Mouse (Mus musculus) embryo, embryonic 11.5 days (tissue): ENCODE measurements around the gene Hist1h3h.
A peak's percentile ranks its signal among the peaks of the same experiment; 100 is the strongest.
"Not testable (repeated sequence)": the region's sequence is repeated elsewhere in the genome, so short reads cannot be mapped to it uniquely, and the experiment has no call there.

ENCODE experiments used
- DNase-seq: peaks from one replicate; pipeline ENCODE4 v3.0.0-alpha.2; 2012; ENCODE audit warnings: low read depth, low spot score

The Hist1h3h gene

DNA sequence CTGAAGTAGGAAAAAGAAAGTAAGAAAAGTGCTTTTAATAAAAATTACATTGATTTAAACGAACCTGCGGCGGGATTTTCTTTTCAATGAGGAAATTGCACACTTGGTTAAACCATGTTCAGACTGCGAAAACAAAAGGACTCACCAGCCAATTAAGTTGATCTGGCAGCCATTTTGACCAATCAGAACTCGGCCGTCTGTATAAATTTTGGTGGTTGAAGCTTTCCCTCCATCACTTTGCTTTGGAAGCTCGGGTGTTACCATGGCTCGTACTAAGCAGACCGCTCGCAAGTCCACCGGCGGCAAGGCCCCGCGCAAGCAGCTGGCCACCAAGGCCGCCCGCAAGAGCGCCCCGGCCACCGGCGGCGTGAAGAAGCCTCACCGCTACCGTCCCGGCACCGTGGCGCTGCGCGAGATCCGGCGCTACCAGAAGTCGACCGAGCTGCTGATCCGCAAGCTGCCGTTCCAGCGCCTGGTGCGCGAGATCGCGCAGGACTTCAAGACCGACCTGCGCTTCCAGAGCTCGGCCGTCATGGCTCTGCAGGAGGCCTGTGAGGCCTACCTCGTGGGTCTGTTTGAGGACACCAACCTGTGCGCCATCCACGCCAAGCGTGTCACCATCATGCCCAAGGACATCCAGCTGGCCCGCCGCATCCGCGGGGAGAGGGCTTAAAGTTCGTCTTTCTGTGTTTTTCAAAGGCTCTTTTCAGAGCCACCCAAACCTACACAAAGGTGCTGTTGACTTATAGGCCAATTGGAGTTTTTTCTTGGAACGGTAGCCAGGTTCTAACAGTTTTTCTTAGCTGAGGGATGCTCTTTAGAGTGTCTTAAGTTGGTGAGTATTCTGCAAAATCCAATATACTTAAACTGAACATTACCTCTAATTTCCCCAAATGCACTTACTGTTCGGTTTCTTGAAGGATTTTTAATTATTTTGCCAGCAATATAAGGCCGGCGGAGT, at the start of gene Hist1h3h:
Gene Hist1h3h (plus strand): TSS at position 263 of the 961 bp plus-strand sequence.
- peak; percentile 84 for DNase-seq

DNA sequence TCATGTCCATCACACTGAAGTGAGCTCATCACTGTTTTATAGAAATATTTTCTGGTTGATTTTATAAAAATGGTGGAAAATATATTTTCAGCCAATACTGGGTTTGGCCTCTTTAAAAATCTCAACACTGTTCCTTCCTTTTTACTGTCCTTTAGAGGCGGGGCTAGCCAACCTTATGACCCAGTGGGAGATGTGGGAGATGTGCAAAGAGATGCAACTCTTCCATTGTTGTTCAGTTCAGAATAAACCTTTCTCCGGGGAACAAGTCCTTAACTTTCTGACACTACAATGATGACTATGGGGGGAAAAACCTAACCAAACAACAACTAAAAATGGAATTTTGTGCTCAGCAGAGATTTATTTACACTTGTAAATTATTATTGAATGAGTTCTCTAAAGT, 40.2 kb upstream of the Hist1h3h start, which contains the start of gene Olfr1360:
Gene Olfr1360 (minus strand): TSS at position 101 of the 400 bp plus-strand sequence.
- DNase-seq, result no peak

DNA sequence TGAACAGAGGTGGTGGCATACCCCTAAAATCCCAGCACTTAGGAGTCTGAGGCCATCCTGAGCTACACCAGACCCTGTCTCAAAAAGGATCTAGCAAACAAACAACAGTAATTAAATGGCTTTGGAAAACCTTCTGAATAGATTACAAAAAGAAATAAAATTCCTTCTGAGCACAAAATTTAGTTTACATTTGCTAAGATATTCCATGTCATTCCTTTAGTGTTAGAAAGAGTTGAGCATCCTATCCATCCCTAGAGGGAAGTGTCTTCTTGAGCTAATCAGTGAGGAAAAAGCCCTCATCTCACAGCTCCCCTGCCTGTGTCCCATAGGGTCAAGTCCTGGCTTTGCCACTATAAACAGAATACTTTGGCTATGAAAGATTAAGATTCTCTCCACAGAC, 19.6 kb upstream of the Hist1h3h start, which contains the start of gene Olfr1359:
Gene Olfr1359 (plus strand): TSS at position 301 of the 400 bp plus-strand sequence.
- no peak for DNase-seq

DNA sequence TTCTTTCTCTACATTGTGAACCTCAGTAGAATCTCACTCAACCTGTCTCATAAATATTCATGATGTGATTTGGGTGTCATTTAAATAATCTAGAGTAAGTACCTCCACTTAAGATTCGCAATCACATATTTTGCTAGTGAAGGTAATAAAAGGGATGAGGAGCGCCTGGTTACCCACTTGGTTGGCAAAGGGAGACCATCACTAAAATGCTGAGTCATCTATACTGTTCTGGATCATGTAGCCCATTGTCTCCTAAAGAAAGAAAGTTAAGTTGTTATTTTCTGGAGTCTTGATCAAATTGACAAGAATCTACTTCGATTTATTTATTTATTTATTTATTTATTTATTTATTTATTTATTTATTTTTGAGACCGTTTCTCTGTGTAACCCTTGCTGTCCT, 10.8 kb upstream of the Hist1h3h start:
- no peak for DNase-seq

DNA sequence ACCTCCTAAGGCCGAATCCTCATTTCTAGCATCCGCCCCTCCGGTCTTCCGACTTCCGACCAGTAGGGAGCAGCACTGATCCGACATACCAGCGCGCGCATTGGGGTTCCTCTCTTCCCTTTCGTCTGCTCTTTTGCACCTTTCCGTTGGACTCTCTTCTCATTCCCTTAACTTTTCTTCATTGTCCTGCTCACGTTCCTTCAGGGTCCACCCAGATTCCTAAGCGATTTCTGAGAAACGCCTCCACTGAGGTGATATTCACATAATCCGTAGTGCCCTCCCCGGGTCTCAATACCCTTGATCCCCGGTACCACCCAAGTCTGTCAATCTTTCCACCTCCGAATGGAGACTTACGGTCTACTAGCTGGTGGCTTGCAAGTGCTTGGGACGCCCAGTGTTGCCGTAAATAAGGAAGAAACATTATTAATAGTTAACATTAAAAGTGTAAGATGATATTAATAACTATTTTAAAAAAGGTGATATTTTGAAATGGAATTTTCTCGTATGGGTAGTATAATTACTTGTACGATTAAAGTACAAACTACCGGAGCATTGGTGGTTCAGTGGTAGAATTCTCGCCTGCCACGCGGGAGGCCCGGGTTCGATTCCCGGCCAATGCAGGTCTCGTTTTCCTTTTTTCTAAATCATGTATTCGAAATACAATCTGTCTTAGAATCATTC, 7.3 kb upstream of the Hist1h3h start:
- DNase-seq, result peak; percentile 79

DNA sequence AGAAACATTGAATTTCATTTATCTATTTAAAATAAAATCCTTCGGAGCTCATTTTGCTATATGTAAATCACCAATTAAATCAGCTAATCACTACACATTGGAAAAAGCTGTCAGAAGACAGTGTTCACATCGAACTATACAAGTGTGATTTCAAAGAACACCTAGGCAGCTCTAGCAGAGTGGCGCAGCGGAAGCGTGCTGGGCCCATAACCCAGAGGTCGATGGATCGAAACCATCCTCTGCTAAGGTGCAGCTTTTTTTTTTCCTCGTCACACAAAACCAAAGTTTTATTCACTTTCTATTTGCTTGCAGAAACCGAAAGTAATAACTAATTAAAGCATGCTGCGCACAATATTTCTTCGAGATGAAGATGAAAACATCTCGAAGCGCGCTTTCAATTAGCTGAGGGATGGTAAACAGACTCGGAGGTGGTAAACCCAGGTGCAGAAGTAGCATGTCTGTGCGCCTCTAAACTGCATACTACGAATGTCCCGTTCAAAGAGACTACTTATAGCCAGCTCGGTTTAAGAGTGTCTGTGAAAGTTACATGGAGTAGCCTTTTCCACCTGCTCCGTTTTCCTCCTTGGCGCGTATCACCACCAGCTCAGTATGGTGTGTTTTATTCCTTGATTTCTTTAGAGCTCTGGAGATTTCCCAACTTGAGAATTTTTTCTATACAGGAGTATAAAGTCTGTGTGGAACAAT, 6.5 kb upstream of the Hist1h3h start:
- DNase-seq, result peak; percentile 50

DNA sequence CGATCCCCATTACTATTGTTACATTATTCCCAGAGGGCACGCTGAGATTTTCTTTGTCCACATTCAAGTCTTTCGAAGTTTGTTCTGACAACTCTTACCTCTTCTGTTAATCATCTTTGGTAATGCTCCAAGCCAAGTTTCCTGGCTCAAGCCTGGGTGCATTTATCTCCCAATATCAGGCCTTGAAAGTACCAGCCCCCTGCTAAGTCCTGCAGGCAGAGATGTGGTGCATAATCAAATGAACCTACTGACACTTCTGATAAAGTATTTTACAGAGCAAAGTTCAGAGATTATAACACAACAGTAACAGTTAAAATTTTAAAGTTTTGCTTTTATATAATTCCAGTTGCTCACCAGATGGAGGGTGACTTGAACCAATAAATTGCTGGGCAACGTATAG, 5.8 kb upstream of the Hist1h3h start:
- no peak for DNase-seq

DNA sequence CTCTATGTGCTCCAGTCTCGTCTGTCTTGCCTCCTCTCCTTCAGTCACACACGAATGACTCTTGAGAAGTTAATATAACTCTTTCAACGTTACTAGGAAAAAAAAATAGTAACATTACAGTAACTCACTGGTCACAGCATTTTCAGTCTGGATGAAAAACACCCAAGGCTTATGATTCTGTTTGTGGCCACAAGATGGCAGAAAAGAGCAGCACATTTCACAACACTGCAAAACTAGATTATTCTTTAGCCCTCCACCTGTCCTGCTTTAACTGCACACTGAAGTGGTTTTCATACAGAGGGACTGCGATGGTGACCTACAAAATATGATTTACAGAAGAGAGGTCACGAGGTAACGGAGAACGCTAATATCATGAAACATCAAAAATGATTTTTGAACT, 2.7 kb upstream of the Hist1h3h start:
- DNase-seq, result peak; percentile 67

DNA sequence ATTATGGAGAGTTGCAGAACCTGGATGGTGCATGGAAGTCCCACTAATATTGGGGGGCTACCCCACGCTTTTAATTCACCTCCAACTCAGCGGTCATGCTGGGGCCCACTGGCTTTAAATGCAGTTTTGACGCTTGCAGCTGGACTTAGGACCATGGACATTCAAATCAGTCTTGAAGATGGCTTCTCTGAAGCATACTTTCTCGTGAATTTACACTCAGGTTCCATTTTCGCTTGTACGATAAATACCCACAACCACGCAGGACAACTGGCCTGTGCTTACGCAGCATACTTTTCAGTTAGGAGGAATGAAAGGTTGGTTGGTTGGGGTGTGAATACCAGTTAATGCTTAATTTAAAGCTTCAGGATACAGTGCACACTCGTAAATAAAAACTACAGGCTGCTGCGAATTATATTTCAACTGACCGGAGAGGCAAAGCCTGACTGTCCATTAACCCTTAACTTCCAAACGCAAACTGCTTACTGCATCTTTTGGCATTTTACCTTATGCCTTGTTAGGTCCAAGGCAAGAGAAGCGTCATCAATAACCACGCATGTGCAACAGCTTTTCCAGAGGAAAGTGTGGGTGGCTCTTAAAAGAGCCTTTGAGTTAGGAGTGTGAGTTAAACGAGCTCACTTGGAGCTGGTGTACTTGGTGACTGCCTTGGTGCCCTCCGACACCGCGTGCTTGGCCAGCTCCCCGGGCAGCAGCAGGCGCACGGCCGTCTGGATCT, 2.2 kb upstream of the Hist1h3h start:
- DNase-seq, result peak; percentile 32

DNA sequence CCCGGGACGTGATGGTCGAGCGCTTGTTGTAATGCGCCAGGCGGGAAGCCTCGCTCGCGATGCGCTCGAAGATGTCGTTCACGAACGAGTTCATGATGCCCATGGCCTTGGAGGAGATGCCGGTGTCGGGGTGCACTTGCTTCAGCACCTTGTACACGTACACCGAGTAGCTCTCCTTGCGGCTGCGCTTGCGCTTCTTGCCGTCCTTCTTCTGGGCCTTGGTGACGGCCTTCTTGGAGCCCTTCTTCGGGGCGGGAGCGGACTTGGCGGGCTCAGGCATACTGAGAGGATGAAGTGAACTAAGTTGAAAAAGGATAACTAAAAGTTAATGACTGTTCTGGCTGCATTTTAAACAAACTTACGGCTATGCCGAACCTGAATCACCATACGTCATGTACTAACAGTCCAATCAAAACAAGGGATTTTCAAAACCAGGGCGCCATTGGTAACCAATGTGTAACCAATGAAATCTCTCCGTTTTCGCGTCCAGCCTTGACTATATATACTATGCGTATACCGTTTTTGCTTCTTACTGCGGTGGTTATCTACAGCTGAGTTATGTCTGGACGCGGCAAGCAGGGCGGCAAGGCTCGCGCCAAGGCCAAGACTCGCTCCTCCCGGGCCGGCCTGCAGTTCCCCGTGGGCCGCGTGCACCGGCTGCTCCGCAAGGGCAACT, 1.5 kb upstream of the Hist1h3h start, which contains the start of the genes Hist1h2bl and Hist1h2ai:
Gene Hist1h2bl (minus strand): TSS at position 280 of the 676 bp plus-strand sequence.
Gene Hist1h2ai (plus strand): TSS at position 559 of the 676 bp plus-strand sequence.
- peak; percentile 88 for DNase-seq

DNA sequence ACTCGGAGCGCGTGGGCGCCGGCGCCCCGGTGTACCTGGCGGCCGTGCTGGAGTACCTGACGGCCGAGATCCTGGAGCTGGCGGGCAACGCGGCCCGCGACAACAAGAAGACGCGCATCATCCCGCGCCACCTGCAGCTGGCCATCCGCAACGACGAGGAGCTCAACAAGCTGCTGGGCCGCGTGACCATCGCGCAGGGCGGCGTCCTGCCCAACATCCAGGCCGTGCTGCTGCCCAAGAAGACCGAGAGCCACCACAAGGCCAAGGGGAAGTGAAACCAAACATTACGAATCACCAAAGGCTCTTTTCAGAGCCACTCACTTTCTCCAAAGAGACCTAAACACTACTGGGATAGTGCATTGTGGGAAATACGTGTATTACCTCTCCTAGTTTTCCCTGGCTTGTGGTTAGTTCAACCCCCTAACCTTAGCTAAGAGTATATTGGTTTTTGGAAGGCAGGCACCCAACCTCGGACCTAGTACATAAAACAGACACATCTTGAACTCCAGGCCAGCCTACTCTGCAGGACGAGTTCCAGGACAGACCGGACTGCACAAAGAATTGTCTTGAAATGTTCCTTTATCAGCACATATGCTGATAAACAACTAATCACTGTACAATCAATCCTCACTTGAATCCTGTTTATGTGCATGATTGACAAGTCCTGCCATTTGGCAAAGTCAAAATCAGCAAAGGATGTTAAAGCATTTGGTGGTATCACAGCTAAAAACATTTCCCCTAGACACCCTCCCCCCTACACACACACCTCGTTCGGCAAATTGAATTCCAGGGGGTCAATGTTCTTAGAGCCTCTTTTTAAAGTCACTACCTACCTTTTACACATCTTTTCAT, 693 bp upstream of the Hist1h3h start:
- DNase-seq, result peak; percentile 46

DNA sequence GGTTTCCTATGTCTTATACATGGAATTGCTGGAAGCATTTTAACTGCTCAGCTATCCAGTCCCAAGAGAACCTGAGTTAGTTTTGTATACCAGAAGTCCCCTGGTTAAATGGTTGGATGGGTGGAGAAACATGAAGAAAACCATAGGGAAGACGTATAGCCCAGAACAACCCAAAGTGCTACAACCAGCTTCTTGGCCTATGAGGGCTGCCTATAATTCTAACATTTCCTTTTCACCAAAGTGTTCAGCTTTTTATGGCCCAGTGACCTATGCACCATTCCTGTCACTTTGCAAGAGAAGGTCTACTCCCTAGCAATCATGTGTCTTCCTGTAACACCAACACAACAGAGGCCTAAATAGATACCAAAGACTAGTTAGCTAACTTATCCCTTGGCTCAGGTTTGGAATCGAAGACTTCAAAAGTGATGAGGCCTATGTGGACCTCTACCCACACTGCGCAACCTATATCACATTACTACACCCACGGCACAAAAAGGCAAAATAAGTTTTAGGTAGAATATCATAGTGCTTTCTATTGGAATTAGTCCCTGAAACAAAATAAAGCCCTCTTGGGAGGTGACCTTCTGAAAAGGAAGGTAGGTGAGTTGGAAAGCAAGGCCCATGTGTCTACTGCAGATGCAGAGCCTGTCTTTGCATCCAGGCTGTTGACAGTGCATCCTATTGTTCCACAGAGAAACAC, 1.1 kb downstream of the Hist1h3h start:
- DNase-seq, result peak; percentile 24

DNA sequence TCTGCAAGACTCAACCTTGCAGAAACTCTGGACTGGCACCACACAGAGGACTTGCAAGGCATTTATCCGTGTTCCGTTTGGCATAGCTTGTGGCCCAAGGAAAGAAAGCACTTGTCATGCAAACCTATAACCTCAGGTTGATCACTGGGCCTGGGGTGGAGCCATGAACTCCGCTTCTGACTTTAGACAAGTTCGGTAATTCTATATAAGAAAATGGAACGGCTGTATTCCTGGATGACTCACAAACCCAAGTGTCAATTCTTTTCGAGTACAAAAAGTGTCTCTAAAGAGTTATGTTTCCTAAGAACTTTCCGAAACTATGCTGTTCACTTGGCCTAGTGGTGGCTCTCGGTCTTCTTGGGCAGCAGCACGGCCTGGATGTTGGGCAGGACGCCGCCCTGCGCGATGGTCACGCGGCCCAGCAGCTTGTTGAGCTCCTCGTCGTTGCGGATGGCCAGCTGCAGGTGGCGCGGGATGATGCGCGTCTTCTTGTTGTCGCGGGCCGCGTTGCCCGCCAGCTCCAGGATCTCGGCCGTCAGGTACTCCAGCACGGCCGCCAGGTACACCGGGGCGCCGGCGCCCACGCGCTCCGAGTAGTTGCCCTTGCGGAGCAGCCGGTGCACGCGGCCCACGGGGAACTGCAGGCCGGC, 3.8 kb downstream of the Hist1h3h start:
- not testable (repeated sequence) for DNase-seq

DNA sequence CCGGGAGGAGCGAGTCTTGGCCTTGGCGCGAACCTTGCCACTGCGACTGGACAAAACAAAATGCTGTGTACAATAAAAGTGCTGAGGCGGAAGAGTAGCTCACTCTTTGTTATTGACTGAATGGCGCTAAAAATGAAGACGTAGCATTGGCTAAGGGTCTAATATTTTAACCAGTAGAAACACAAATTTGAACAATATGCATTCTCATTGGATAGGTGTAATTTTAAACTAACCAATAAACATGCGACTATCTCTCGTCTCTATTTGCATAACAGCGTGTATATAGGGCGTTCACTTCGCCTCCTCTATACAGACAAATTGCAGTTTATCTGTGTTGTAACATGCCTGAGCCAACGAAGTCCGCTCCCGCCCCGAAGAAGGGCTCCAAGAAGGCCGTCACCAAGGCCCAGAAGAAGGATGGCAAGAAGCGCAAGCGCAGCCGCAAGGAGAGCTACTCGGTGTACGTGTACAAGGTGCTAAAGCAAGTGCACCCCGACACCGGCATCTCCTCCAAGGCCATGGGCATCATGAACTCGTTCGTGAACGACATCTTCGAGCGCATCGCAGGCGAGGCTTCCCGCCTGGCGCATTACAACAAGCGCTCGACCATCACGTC, 4.4 kb downstream of the Hist1h3h start, which contains the start of gene Hist1h2bm:
Gene Hist1h2bm (plus strand): TSS at position 288 of the 616 bp plus-strand sequence.
- peak; percentile 87 for DNase-seq

DNA sequence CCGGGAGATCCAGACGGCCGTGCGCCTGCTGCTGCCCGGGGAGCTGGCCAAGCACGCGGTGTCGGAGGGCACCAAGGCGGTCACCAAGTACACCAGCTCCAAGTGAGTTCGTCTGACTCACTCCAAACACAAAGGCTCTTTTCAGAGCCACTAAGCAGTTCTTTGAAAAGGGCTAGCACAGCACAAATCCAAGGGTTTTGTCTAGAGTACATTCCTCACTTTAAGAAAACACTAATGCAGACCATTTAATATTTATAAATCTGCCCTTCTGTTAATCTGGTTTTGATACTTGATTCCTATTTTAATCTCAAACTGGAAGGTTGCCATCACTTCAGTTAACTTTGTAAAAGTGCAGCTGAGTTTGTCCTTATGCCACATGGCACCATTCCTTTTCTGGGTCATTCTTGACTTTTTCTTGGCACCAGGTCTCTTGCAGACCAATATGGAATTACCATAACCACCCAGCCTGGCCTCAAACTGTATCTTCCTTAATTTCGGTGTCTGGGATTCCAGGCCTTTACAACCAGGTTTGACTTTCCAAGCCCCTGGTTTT, 5.0 kb downstream of the Hist1h3h start:
- peak; percentile 23 for DNase-seq

DNA sequence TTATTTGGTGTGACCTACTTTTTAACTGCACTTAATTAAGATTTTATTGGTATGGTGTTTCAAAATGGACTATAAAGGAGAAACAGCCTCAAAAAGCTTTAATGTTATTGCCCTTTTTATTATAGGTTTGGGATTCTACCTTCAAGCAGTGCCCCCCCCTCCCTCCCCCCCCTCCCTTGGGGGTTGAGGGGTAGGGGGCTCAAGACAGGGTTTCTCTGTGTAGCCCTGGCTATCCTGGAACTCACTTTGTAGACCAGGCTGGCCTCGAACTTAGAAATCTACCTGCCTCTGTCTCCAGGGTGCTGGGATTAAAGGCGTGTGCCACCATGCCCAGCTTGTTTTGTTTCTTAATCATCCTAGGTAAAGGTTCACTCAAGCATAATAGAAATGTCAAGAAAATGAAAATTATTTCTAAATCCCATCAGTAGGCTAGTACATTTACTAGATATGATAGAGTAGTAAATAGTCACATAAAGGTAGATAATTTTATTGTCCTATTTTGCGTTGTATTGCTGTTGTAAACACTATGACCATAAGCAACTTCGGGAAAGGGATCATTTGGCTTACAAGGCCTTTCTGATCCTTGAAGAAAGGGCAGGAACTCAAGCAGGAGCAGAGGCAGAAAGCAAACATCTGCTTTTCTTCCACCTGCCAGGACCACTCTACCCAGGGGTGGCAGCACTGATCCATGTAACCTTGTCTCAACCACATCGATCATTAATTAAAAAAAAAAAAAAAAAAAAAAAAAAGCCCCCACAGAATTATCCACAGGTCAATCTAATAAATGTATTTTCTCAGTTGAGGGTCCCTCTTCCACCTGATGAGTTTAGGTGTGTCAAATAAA, 5.8 kb downstream of the Hist1h3h start:
- DNase-seq, result no peak
